Mouse (Mus musculus): ENCODE data around the gene Prkcb.

DNA sequence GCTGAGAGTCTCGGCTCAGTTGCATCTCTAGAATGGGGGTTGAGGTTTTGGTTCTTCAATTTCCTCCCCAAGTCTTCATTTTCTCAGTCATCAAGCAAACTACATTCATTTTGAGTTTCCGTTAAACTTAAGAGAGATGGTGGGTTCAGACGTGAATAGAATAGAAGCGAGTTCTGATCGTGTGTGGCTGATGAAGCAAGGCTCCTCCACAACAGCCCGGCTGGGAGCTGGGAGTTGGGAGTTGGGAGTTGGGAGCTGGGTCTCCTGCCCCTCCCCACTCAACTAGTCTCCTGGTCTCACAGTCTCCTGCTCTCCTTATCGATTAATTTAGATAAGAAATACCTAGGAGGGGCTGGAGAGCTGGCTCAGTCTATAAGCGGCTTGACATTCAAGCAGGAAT, 44.0 kb upstream of the Prkcb start:
- TF ChIP-seq EP300 (IDR thresholded peaks at IDR 0.05; ENCODE audit: insufficient read depth, low read depth, low read length): no peak
- TF ChIP-seq POLR2A (IDR thresholded peaks at IDR 0.05; ENCODE audit: insufficient read depth, low read depth, low read length): no peak
- TF ChIP-seq CTCF (IDR thresholded peaks at IDR 0.05): no peak

Measured in heart, adult 2 months (tissue).